Mouse (Mus musculus) 3T3-L1 (cell line): ENCODE measurements around the gene Map3k1.

Experiments
- DNase-seq: peaks from one replicate; pipeline ENCODE4 v3.0.0-alpha.2; 2015; ENCODE audit warnings: low read depth, low spot score

The Map3k1 gene

GRCm38 (mm10) chr13:111808637-111809465, at the start of gene Map3k1:
TSS of gene Map3k1 (minus strand) at chr13:111808993.
- peak; percentile 43 for DNase-seq

GRCm38 (mm10) chr13:111856786-111857455, 48.1 kb upstream of the Map3k1 start:
- no peak for DNase-seq

- DNase-seq = no peak
Observed at GRCm38 (mm10) chr13:111856232-111856631, 47.4 kb upstream of the Map3k1 start.

GRCm38 (mm10) chr13:111852451-111853224, 43.8 kb upstream of the Map3k1 start:
- DNase-seq = no peak

DNA sequence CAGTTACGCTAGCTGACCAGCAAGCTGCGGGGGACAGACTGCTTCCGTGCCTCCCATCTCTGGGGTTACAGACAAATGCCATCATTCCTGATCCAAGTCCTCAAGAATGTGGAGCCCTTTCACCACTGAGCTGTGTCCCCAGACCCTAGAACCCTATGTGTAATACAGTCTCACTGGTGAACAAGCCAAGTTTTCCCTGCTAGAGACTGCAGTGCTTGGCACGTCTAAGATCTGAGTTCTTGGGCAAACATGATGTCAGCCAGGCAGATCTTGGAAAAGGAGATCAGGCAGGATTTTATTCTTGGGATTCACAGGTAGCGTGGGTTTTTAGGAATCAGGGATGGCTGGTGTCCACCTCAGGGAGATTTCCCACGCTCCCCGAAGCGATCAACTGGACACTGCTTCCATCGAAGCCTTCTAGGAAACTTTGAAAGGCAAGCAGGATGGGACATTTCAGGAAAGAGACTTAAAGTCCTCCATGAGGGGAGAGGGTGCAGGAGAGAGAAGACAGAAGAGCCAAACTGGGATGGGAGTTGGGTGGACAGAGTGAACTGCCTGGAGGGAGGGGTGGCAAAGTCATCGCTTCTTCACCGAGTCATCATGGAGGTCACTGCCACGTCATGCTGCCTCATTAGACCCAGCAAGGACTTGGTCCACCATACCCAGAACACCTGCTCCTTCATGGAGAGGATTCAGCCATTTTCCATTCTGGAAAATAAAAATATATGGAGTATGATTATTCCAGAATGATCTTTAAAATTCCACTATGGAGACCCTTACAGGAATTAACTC, 41.4 kb upstream of the Map3k1 start:
- DNase-seq = no peak

DNA sequence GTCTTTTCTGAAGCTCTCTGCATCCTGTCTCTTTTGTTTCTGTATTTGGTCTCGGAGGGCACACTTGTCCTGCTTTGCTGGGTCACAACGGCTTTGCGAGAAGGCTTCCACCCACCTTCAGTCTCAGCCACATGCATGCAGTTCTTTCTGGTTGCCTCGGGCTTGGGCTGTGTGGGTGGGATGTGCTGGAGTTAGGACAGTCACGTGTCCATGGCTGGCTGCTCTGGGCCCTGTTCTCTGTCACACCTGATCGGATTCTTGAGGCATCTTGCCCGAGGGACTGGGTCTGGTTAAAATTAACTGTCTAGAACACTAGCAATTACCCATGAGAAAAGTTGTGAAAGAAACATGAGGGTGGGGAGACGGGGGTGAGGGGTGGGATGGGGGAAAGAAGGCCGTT, 36.7 kb upstream of the Map3k1 start:
- DNase-seq = no peak

- DNase-seq = no peak
Observed at GRCm38 (mm10) chr13:111844313-111844712, 35.5 kb upstream of the Map3k1 start.

DNA sequence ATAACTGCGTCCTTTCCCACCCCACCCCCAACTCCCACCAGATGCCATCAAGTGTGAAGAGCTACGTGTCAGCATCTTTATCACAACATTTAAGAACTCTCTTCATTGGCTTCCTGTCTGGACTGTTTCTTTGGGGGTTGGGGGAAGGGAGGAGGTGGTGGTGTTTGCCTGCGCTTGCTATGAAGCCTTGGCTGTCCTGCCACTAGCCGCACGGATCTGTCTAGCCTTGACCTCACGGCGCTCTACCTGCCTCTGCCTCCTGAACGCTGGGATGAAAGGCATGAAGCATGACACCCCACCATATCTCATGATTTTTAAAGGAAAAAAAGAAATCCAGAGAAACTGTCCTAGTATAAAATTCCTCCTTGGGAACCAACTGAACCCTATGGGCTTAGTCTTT, 27.0 kb upstream of the Map3k1 start:
- DNase-seq = no peak

DNA sequence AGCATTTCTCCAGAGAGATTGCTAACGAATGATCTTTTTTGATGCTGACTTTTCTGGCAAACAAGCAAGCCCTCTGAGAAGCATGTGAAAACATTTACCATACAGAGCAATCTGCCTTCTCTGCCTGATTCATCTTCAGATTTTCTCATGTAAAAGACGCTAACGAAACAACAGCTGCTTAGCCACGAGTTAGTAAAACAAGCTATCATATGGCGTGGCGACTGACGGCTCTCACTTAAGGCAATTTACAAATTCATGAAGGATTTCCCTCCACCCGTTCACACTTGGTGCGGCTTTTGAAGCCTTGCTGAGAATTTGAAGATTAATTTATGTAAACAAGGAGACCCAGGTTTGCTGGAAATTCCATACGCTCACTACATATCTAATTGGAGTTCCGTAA, 25.8 kb upstream of the Map3k1 start:
- DNase-seq = no peak

- no peak for DNase-seq
Observed at GRCm38 (mm10) chr13:111829473-111829872, 20.7 kb upstream of the Map3k1 start.

- no peak for DNase-seq
Observed at GRCm38 (mm10) chr13:111827481-111827880, 18.7 kb upstream of the Map3k1 start.

DNA sequence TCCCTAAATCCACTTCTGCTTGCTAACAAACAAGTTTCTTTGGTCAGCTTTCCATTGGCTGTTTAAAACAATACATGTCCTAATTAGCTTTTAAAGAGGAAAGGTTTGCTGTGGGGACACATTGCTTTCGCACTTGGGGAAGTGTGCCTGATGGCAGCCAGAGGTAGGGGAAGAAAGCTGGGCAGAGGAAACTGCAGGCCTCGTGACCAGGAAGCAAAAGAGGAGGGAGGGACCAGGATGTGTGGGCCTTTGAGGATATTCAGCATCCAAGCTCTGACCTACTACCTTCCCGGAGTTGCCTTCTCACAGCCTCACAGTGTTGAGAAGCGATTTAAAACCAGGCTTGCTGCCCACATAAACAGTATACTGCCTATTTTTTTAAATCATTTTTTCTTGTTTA, 15.4 kb upstream of the Map3k1 start:
- DNase-seq = no peak

GRCm38 (mm10) chr13:111821727-111822375, 13.1 kb upstream of the Map3k1 start:
- DNase-seq = no peak

- no peak for DNase-seq
Observed at GRCm38 (mm10) chr13:111819618-111820385, 11.0 kb upstream of the Map3k1 start.

DNA sequence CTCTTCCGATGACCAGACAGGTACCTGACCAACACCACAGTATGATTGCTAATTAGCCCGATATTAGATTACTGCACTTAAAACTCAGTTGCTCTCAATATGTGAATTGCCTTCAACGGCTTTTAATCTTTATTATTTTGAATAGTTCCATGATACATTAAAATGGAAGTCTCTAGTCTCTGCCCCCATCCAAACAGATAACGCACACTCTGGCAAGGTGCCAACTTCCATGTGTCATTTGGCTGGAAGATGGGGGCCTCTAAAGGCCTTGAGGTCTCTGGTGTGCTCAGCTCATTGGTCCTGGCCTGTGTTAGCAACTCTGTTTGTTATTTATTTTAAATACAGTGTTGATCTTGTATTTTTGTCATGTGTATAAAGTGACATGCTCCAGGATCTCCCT, 10.3 kb upstream of the Map3k1 start:
- DNase-seq = no peak

- DNase-seq = no peak
Observed at GRCm38 (mm10) chr13:111818216-111818903, 9.6 kb upstream of the Map3k1 start.

GRCm38 (mm10) chr13:111817773-111818172, 9.0 kb upstream of the Map3k1 start:
- no peak for DNase-seq

- no peak for DNase-seq
Observed at GRCm38 (mm10) chr13:111816431-111816830, 7.6 kb upstream of the Map3k1 start.

DNA sequence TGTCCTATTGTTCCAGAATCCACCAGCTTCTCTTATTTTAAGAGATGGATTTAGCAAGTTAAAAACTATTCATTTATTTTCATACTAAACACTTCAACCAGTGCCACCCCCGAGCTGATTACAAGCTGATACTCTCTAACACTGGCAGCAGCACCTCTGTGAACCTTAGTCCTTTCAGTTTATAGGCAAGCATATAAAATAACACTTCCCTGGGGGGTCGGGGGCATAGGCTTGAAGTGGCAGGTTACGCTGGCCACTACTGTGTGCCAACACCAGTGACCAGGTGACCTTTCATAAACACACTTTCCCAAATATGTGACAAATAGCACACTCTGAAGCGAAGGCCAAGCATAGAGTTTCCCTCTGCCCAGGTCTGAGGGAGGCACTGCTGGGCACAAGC, 6.7 kb upstream of the Map3k1 start:
- DNase-seq = no peak

DNA sequence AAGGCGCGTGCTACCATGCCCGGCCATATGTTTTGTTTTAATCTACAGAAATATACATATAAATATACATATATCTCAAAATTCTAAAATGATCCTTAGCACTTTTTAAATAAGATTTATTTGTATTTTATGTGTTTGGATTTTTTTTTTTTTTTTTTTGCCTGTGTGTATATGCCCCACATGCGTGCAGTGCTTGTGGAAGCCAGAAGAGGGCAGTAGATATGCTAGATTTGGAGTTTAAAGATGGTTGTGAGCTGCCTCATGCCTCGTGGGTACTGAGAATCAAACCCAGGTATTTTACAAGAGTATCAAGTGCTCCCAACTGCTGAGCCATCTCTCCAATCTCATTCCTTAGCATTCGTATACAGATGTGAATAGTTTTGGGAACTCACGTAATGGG, 6.2 kb upstream of the Map3k1 start:
- no peak for DNase-seq
